Mouse (Mus musculus) mammary gland, adult 2 months (tissue): ENCODE results near the gene Qdpr. TPM values are rescaled to one million over a fixed set of nuclear protein-coding genes. Genes with fewer than 3 reads are reported as not detected.

ENCODE experiments used
- polyA plus RNA-seq: library from polyadenylated mRNA; depleted of rRNA; stranded (reverse); fragments of >200 nt; gene quantifications from 2 replicates; pipeline ENCODE4 v1.2.3, GENCODE M21; 2012; ENCODE audit warnings: low replicate concordance; rRNA removed

Gene Qdpr
- polyA plus RNA-seq: 89.6 and 98.7 TPM in 2 replicates

DNA sequence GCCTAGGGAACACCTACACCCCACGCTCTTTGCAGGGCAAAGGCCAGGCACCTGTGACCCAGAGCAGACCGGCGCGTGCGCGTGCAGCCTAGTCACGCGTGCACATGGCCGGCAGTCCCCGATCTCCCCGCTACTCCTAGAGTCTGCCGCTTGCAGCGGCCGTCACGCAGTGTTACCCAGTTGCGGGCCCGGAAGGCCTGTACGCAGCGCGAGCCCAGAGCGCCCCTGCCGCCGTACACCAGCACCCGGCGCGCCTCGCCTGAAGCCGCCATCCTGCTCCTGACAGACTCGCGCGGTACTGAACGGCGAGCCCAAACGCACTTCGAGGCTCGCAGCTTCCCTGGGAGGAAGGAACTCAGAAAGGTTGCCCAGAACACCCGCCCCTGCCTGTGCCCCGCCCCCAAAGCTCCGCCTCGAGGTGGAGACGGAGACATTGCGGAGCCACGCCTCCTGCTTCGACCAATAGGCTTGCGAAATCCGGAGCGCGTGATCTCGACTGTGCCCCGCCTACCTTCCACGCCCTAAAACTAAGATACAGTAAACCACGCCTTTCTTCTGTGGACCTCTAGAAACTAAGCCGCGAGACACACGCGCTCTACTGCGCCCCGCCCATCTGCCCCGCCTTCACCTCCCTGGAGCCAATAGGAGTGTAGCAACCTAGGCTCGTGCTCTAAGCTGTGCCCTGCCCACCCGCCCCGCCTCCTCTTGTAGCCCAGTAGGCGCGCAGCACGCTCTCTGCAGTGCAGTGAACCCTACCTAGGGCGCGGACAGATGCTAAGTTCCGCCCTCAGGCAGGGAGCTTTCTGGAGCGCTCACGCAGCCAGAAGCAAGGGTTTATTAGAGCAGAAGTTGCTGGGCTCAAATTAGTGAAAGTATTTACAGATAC is at the start of gene Qdpr:
Qdpr (minus strand) TSS at position 406 of the 886 bp plus-strand sequence.

DNA sequence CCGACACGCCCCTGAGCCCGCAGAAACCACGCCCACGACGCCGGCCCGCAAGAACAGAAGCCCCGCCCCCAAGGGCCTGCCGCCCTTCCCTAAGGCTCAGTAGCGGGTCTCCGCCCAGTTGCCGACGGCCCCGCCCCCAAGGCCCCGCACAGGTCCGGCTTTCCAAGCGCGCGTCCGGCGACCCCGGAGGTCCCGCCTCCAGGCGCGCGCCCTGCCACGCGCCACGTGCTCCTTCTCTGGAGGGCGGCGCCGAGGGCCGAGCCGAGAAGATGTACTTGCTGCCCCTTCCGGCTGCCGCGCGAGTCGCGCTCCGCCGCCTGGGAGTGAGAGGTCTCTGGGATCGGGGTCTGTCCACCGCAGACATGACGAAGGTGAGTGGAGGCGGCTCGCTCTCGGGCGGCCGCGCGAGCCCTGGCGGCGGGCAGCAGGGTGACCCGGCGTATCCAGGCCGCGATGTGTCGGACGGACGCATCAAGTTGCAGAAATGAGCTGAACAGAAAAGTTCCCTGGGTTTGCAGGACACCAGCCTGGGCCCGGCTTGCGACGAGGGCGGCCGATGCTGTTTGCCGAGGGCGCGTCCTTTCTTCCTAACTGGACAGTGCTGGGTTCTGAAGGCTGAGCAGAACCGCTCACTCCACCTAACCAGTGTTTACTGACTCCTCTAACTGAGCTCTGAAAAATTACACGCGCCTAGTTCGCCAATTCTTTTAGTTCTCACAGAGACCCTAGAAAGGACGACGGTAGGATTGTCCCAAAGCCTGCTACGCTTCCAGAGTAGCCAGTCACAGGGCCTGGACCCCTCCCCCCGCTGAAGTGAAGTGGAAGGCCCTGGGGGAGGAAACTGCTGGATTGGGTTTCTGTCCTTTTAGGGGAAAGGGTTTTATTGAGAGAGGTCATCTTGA is 43.4 kb upstream of the Qdpr start, which contains the start of gene Lap3:
Lap3 (plus strand) TSS at position 184 of the 902 bp plus-strand sequence.

GRCm38 (mm10) chr5:45453451-45453850 is 3.4 kb upstream of the Qdpr start, which contains the start of gene Clrn2:
Gene Clrn2, plus strand, starts transcription at chr5:45453751.

Other genes with a start within 250 kb of the Qdpr start
- not detected in 2 replicates for gene Clrn2, start 3.5 kb upstream of the Qdpr start, polyA plus RNA-seq
- 13.2 and 25.8 TPM in 2 replicates for gene Lap3, start 43.1 kb upstream of the Qdpr start, polyA plus RNA-seq
- gene Med28, start 70.0 kb upstream of the Qdpr start, polyA plus RNA-seq: 84.7 and 107 TPM in 2 replicates
- gene Fam184b, start 189.4 kb upstream of the Qdpr start, polyA plus RNA-seq: 0.01 and 0.05 TPM in 2 replicates
- gene Ncapg, start 219.7 kb upstream of the Qdpr start, polyA plus RNA-seq: 0.19 and 0.26 TPM in 2 replicates